ENCODE assay signal across 19 mouse cellular contexts in genomic region chr1:75889847-75890591, GRCm38 (mm10).
A peak's percentile ranks its signal among the peaks of the same experiment; 100 is the strongest.
DNase-seq lines count a peak whose midpoint lies in the region; TF ChIP-seq lines count a peak whose summit lies in the region.
"Had no signal": no experiment of that assay in that cellular context is flagged by ENCODE, and none has a peak within 500 bp of the region (broad histone marks: within the 10 kb centered on the region; RNA-seq: fewer than 3 reads in every experiment).

No protein-coding gene starts in this region.

- no peak for TF ChIP-seq POLR2A in brain, embryonic 14.5 days (IDR thresholded peaks at IDR 0.05; ENCODE audit: borderline replicate concordance, extremely low read depth, insufficient read depth, insufficient read length, poor library complexity, severe bottlenecking)

- H3K27me3 ChIP-seq in limb, embryonic 10.5 days (ENCODE audit: low read depth, poor library complexity, severe bottlenecking): no peaks in the 10 kb centered on the region
- H3K27me3 ChIP-seq: hindbrain, embryonic 13.5 days; midbrain, embryonic 15.5 days had no signal

- TF ChIP-seq CTCF in brain, embryonic 14.5 days (IDR thresholded peaks at IDR 0.05; ENCODE audit: borderline replicate concordance, extremely low read depth, insufficient read depth, insufficient read length): no peak

- peak overlapping the region; percentile 79; the same call in 1 of the 2 replicates for H3K27ac ChIP-seq in limb, embryonic 10.5 days
- H3K27ac ChIP-seq: heart, embryonic 10.5 days; layer of hippocampus, adult 2 months; midbrain, embryonic 15.5 days; stomach, postnatal 0 days had no signal

- H3K9me3 ChIP-seq in limb, embryonic 10.5 days (replicated peaks): no peaks in the 10 kb centered on the region; the same call in 1 of the 2 replicates
- H3K9me3 ChIP-seq: heart, embryonic 10.5 days; midbrain, embryonic 15.5 days had no signal

- WGBS in limb, embryonic 10.5 days: 72% methylated on average over 4 of the region's 4 CpGs

- DNase-seq in brain, embryonic 14.5 days (ENCODE audit: low read depth): peak; percentile 60
- DNase-seq in embryo, embryonic 11 days: peak; percentile 63
- DNase-seq in limb, embryonic 10.5 days (ENCODE audit: low spot score): peak; percentile 35
- peak; percentile 31 for DNase-seq in neural tube, embryonic 10.5 days (ENCODE audit: extremely low spot score, low spot score)
- DNase-seq in left cerebral cortex, postnatal 36 days (ENCODE audit: low spot score in 2 of 2): no peak
- no peak for DNase-seq in frontal cortex, postnatal 10 days (ENCODE audit: low spot score in 2 of 2)
- no peak for DNase-seq in frontal cortex, postnatal 14 days (ENCODE audit: low spot score in 2 of 2)
- DNase-seq: adrenal gland, postnatal 10 days; heart, postnatal 10 days; kidney, adult 8-10 months; kidney, postnatal 14 days; lung, adult 18-20 months; lung, postnatal 14 days; thymus, postnatal 14 days had no signal

- no peak overlapping the region for H3K4me3 ChIP-seq in limb, embryonic 10.5 days
- H3K4me3 ChIP-seq: heart, embryonic 10.5 days; hindbrain, embryonic 13.5 days; layer of hippocampus, adult 2 months; midbrain, embryonic 15.5 days had no signal

- peaks cover 52% of the 10 kb centered on the region for H3K4me1 ChIP-seq in limb, embryonic 10.5 days
- H3K4me1 ChIP-seq: heart, embryonic 10.5 days had no signal

- H3K36me3 ChIP-seq in limb, embryonic 10.5 days: no peaks in the 10 kb centered on the region
- H3K36me3 ChIP-seq: heart, embryonic 10.5 days; hindbrain, embryonic 13.5 days; midbrain, embryonic 15.5 days had no signal

- intact Hi-C loops in left cerebral cortex, postnatal 36 days (cut with DNase I): no loop called here

Comparison
In these comparisons a context has a peak if more than half of its experiments do, and no peak if none do; other contexts are left out.
1. DNase-seq: peak in brain, embryonic 14.5 days (single experiment), embryo, embryonic 11 days (single experiment), limb, embryonic 10.5 days (single experiment) and neural tube, embryonic 10.5 days (single experiment); none in left cerebral cortex, postnatal 36 days (0 of 2), frontal cortex, postnatal 10 days (0 of 2) and frontal cortex, postnatal 14 days (0 of 2).